Mouse (Mus musculus): ENCODE data around the gene Olfr1417. TPM values are rescaled to one million over a fixed set of nuclear protein-coding genes. Genes with fewer than 3 reads are reported as not detected.

Olfr1417 gene
- total RNA-seq, 2 experiments from 2014 or later, result not detected

Other genes starting within 250 kb of the Olfr1417 start
- 3.6 and 6.2 TPM in 2 replicates for gene Ms4a6d, start 234.4 kb downstream of the Olfr1417 start, total RNA-seq (2014; fragmentation: Nextera tagmentation)
- 2.4 and 2.7 TPM in 2 replicates for gene Ms4a6d, start 234.4 kb downstream of the Olfr1417 start, total RNA-seq (2017)
- 21.5 and 44.3 TPM in 2 replicates for gene Ms4a2, start 215.5 kb downstream of the Olfr1417 start, total RNA-seq (2014; fragmentation: Nextera tagmentation)
- 35.0 and 40.7 TPM in 2 replicates for gene Ms4a2, start 215.5 kb downstream of the Olfr1417 start, total RNA-seq (2017)
- 1,080 and 1,135 TPM in 2 replicates for gene Ms4a3, start 198.4 kb downstream of the Olfr1417 start, total RNA-seq (2014; fragmentation: Nextera tagmentation)
- gene Ms4a3, start 198.4 kb downstream of the Olfr1417 start, total RNA-seq (2017), result 1,013 and 1,248 TPM in 2 replicates
- 5.0 TPM in 1 of 2 replicates, not detected in the other for gene Oosp2, start 178.7 kb downstream of the Olfr1417 start, total RNA-seq (2014; fragmentation: Nextera tagmentation)
- 1.3 TPM in 1 of 2 replicates, not detected in the other for gene Oosp2, start 178.7 kb downstream of the Olfr1417 start, total RNA-seq (2017)
- gene Oosp1, start 148.1 kb downstream of the Olfr1417 start, total RNA-seq (2014; fragmentation: Nextera tagmentation), result 4.7 and 15.8 TPM in 2 replicates
- 5.1 and 11.9 TPM in 2 replicates for gene Oosp1, start 148.1 kb downstream of the Olfr1417 start, total RNA-seq (2017)
- gene Oosp3, start 142.2 kb downstream of the Olfr1417 start, total RNA-seq (2014; fragmentation: Nextera tagmentation), result not detected in 2 replicates
- not detected in 2 replicates for gene Oosp3, start 142.2 kb downstream of the Olfr1417 start, total RNA-seq (2017)
- gene Gif, start 91.7 kb downstream of the Olfr1417 start, total RNA-seq (2014; fragmentation: Nextera tagmentation), result not detected in 2 replicates
- gene Gif, start 91.7 kb downstream of the Olfr1417 start, total RNA-seq (2017), result not detected in 2 replicates
- gene Mrpl16, start 68.8 kb downstream of the Olfr1417 start, total RNA-seq (2014; fragmentation: Nextera tagmentation), result 76.7 and 90.4 TPM in 2 replicates
- gene Mrpl16, start 68.8 kb downstream of the Olfr1417 start, total RNA-seq (2017), result 103 and 113 TPM in 2 replicates
- gene Stx3, start 19.8 kb downstream of the Olfr1417 start, total RNA-seq (2014; fragmentation: Nextera tagmentation), result 11.3 and 12.2 TPM in 2 replicates
- gene Stx3, start 19.8 kb downstream of the Olfr1417 start, total RNA-seq (2017), result 7.9 and 12.1 TPM in 2 replicates
- gene Olfr1418, start 21.8 kb upstream of the Olfr1417 start, total RNA-seq (2014; fragmentation: Nextera tagmentation), result not detected in 2 replicates
- not detected in 2 replicates for gene Olfr1418, start 21.8 kb upstream of the Olfr1417 start, total RNA-seq (2017)
- gene Olfr1419, start 35.9 kb upstream of the Olfr1417 start, total RNA-seq (2014; fragmentation: Nextera tagmentation), result not detected in 2 replicates
- gene Olfr1419, start 35.9 kb upstream of the Olfr1417 start, total RNA-seq (2017), result not detected in 2 replicates
- not detected in 2 replicates for gene Olfr1420, start 47.3 kb upstream of the Olfr1417 start, total RNA-seq (2014; fragmentation: Nextera tagmentation)
- not detected in 2 replicates for gene Olfr1420, start 47.3 kb upstream of the Olfr1417 start, total RNA-seq (2017)
- gene Patl1, start 73.2 kb upstream of the Olfr1417 start, total RNA-seq (2014; fragmentation: Nextera tagmentation), result 33.2 and 43.7 TPM in 2 replicates
- gene Patl1, start 73.2 kb upstream of the Olfr1417 start, total RNA-seq (2017), result 12.6 and 12.8 TPM in 2 replicates
- 39.1 and 46.5 TPM in 2 replicates for gene Osbp, start 126.7 kb upstream of the Olfr1417 start, total RNA-seq (2014; fragmentation: Nextera tagmentation)
- gene Osbp, start 126.7 kb upstream of the Olfr1417 start, total RNA-seq (2017), result 35.2 and 42.3 TPM in 2 replicates
- not detected in 2 replicates for gene Olfr1423, start 202.1 kb upstream of the Olfr1417 start, total RNA-seq (2014; fragmentation: Nextera tagmentation)
- not detected in 2 replicates for gene Olfr1423, start 202.1 kb upstream of the Olfr1417 start, total RNA-seq (2017)
- gene Olfr1424, start 223.5 kb upstream of the Olfr1417 start, total RNA-seq (2014; fragmentation: Nextera tagmentation), result not detected in 2 replicates
- not detected in 2 replicates for gene Olfr1424, start 223.5 kb upstream of the Olfr1417 start, total RNA-seq (2017)
- gene Olfr1425, start 238.5 kb upstream of the Olfr1417 start, total RNA-seq (2014; fragmentation: Nextera tagmentation), result not detected in 2 replicates
- not detected in 2 replicates for gene Olfr1425, start 238.5 kb upstream of the Olfr1417 start, total RNA-seq (2017)